Mouse (Mus musculus): Measurements from ENCODE around the gene Efna5.

DNA sequence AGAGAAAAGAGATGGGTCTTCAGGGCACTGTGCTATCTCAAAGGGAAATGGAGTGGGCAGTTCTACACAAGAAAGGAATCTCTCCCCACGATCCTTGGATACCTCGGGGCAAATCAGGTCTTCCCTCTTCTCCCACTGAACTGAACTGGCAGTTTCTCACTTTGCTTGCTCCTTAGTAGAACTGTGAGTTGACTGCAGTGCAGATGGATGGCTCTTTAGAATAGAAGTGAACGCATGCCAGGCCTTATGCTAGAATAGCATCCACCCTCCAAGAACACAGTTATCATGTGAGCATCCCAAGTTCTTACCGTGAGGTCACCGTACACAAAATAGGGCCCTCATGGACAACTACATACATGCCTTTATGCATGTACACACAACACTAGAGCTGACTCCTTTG, 155.0 kb downstream of the Efna5 start:
- TF ChIP-seq CTCF (conservative IDR thresholded peaks at IDR 0.05 in 1 of 2, IDR thresholded peaks at IDR 0.05 in 1 of 2; ENCODE audit: low read depth in 2 of 2, low read length in 2 of 2) = no peak
- TF ChIP-seq MXI1 (IDR thresholded peaks at IDR 0.05; ENCODE audit: low read depth, low read length) = no peak
- TF ChIP-seq USF1 (IDR thresholded peaks at IDR 0.05; ENCODE audit: low read depth, low read length) = no peak
- no peak for TF ChIP-seq POLR2A (IDR thresholded peaks at IDR 0.05; ENCODE audit: low read depth, low read length)
- TF ChIP-seq SIN3A (IDR thresholded peaks at IDR 0.05; ENCODE audit: low read length) = no peak
- no peak for TF ChIP-seq E2F4 (IDR thresholded peaks at IDR 0.05; ENCODE audit: insufficient replicate concordance, low read depth, low read length)
- TF ChIP-seq HCFC1 (IDR thresholded peaks at IDR 0.05; ENCODE audit: low read depth, low read length) = no peak
- no peak for TF ChIP-seq MAFK (IDR thresholded peaks at IDR 0.05; ENCODE audit: insufficient replicate concordance, low read length)
- no peak for TF ChIP-seq EP300 (IDR thresholded peaks at IDR 0.05; ENCODE audit: low read length)
- no peak for TF ChIP-seq CHD2 (IDR thresholded peaks at IDR 0.05; ENCODE audit: low read length)
- TF ChIP-seq UBTF (IDR thresholded peaks at IDR 0.05; ENCODE audit: low read depth, low read length) = no peak

Measured in CH12.LX (cell line).